Mouse (Mus musculus) G1E (cell line): Measurements from ENCODE around the gene Hist1h2ab.

Experiments
- CTCF ChIP-seq: IDR thresholded peaks from 2 replicates; pipeline ENCODE4 v1.5.1; 2012; ENCODE audit warnings: low read depth, low read length, inconsistent platforms, mixed read lengths
- GATA1 ChIP-seq: IDR thresholded peaks from 2 replicates; pipeline ENCODE4 v1.6.1; 2012; ENCODE audit warnings: borderline replicate concordance, low read length, inconsistent platforms, mixed read lengths
- POLR2AphosphoS5 ChIP-seq: IDR thresholded peaks from 2 replicates; pipeline ENCODE4 v1.6.1; 2012; ENCODE audit warnings: low read depth, low read length, inconsistent platforms; ENCODE audit not compliant: insufficient replicate concordance
- TAL1 ChIP-seq: conservative IDR thresholded peaks from 2 replicates; pipeline ENCODE4 v1.6.1; 2012; ENCODE audit warnings: low read depth, low read length, inconsistent platforms, mixed read lengths

DNA sequence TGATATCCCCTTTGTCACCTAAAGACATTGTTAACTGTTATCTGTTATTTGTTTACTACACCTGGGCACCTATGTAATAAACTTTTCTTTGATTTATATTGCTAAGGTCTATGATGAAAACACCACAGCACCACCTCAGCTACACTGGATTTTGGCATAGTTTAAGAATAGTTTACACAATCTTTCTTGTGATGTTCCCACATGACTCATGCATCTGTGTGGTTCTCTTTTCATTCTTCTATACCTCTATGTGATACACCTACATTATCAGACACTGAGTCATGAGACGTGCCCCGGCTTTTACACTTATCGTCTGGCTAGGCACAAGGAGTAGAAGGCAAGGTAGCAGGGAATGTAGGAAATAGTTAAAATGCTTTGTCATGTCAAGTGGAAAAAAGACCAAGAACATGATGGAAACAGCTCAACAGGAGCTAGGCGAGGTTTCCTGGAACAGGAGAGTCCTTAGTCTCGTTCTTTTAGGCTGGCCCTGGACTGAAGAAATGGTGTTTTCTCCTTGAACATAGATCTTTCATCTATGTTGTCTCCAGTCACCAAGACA is 1.3 kb upstream of the Hist1h2ab start:
- no peak for TF ChIP-seq CTCF
- TF ChIP-seq GATA1: no peak
- no peak for TF ChIP-seq TAL1
- no peak for TF ChIP-seq POLR2AphosphoS5
